Mouse (Mus musculus) E14TG2a.4 (cell line): ENCODE measurements around the gene Cenpm.

ENCODE experiments used
- CTCF ChIP-seq: conservative IDR thresholded peaks from 2 replicates; pipeline ENCODE4 v1.5.1; 2014; ENCODE audit warnings: low read length
- POU5F1 ChIP-seq: IDR thresholded peaks from 2 replicates; pipeline ENCODE4 v1.6.1; 2014; ENCODE audit warnings: low read length, borderline replicate concordance

GRCm38 (mm10) chr15:82185062-82185783 is 59.3 kb downstream of the Cenpm start:
- TF ChIP-seq CTCF, result no peak
- no peak for TF ChIP-seq POU5F1
